Mouse (Mus musculus) naive thymus-derived CD4-positive, alpha-beta T cell, adult 2 months (primary cell): ENCODE measurements around the gene Pold1.

Source experiments
- DNase-seq: peaks from one replicate; pipeline ENCODE4 v3.0.0-alpha.2; 2011; ENCODE audit warnings: low read depth

The Pold1 gene

DNA sequence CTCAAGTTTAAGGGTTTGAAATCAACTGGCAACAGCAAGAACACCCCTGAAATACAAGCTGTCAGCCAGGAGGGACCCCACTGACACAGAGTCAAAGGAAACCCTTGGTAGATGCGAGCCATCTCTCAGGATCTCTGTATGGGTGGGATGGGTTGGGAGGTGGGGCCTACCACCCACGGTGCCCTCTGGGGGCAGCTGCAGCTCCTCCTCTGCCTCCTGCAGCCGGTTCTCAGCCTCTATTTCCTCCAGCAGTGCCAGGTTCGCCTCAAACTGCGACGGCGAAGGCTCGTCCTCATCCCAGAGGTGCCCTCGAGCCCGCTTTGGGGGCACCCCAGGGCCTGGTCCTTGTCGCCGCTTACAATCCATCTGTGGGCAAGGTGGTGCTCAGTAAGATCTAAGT is 5.6 kb downstream of the Pold1 start:
- no peak for DNase-seq

DNA sequence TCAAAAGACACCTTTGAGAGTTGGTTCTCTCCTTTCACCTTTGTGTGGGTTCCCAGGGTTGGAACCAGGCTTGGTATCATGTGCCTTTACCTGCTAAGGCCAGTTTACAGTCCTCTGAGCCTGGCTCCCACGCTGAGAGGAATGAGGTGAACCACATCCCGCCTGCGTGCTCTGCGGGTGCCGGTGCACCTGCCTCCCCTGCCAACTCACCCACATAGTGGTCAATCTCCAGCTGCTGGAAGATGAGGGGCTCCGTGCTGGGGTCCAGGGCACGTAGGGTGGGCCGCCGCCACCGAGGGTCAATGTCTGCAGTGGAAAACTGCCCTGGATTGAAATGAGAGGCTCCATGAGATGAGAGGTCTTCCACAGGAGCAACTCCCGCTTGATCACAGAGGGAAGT is 6.1 kb downstream of the Pold1 start:
- no peak for DNase-seq

DNA sequence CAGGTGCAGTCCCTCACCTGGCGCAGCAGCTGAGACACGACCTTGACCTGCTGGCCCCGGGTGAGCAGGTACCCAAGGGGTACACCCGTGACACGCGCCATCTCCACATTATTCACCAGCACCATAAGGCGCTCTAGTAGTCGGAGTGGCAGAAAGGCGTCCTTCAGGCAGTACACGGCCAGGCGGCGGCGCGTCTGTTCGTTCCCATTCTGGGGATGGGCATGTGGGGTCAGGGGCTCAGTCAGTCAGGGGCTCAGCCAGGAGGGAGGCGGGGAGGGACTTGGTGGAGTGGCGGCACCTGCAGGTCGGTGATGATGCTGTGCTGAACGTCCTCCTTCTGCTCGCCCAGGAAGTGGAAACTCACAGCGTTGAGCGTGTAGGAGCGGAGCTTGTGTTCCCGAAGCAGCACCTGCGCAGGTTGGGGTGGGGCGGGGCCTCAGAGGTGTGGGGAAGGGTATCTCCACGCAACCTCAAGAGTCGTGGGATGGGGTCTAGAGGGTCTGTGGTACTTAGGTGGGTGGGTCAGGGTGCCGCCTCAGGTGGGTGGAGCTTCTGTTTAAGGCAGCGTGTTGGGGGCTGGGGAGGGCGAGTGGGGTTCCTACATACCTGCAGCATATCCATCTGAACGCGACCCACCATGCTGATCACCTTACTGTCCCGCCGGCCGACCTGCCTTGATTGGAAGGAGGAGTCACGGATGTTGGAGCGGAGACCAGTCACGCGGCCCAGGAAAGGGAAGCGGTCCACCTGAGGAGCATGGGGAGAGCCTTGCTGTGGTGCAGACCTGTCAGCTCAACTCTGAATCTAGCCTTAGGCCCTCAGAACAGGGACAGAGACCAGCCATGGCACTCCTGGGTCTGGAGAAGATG is 9.7 kb downstream of the Pold1 start:
- DNase-seq: no peak

- no peak for DNase-seq
These were observed 11.2 kb downstream of the Pold1 start for GRCm38 (mm10) chr7:44537496-44537895.

GRCm38 (mm10) chr7:44537009-44537408 is 11.6 kb downstream of the Pold1 start:
- no peak for DNase-seq

GRCm38 (mm10) chr7:44536590-44536968 is 12.1 kb downstream of the Pold1 start:
- DNase-seq: no peak

- DNase-seq: no peak
These were observed 12.7 kb downstream of the Pold1 start for GRCm38 (mm10) chr7:44535657-44536589.

GRCm38 (mm10) chr7:44534656-44535441 is 13.8 kb downstream of the Pold1 start:
- DNase-seq: no peak

DNA sequence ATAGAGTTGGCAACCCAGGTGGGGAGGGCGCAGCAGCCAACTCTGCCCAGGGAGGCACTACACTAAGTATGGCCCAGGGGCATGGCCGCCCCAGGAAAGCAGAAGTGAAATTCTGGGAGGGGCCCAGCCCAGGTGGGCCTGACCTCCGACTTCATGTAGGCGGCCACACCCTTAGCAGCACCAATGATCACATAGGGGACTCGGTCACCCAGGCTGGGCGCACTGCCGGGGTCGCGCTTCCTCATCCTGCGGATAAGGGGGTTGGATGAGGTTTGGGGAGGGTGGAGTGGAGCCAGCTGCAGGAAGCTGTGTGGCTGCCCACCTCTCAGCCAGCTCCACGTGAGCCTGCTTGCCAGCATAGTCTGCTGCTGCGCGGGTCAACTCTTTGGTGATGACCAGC is 14.4 kb downstream of the Pold1 start:
- DNase-seq: no peak

DNA sequence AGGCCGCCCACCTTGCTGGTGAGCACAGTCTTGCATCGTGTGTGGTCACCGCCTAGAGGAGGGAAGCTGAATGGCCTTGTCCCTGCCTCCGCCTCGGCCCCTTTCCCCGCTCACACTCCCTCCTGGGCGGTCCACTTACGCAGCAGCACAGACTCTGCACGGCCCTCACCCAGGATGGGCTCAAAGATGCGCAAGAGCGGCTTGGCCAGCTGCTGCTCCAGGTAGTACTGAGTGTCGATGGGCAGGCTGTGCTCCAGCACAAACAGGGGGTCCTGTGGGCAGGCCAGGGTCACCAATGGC is 15.0 kb downstream of the Pold1 start:
- no peak for DNase-seq

DNA sequence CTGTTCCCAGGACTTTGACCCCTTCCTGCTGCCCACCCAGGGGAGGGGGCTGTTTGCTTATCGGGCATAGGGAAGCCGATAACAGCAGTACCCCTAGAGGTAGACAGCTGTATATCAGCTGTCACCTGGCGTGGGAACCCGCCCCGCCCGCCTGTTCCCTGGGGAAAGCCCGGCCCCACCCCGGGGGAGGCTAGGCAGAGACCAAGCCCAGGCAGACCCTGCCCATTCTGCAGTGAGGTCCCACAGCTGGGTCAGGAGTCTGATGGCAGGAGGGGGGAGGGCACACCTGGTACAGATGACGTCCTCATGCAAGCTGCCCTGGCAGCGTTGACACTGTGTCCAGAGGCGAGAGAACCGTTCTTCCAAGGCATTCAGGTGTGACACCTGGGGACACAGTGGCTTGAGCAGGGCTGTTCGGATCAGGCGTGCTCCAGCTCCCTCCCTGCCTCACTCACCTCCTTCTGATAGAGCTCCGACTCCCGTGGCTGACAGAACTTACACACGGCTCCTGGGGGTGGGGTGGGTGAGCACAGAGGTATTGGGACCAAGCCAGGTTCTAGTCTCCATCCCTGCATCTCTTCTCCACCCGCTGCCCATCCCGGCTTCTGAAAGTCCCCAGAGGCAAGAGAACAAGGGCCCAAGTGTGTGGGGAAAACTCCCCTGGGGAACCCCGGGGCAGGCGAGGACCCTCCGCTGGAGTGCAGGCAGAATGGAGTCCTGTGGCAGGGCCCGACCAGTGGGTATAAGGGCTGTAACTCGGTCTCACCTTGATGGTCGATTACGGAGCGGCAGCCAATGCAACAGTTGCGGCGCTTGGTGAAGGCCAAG is 15.5 kb downstream of the Pold1 start:
- no peak for DNase-seq

GRCm38 (mm10) chr7:44531946-44532732 is 16.5 kb downstream of the Pold1 start, which contains the start of gene Spib:
Spib (minus strand) TSS chr7:44532071.
- no peak for DNase-seq

DNA sequence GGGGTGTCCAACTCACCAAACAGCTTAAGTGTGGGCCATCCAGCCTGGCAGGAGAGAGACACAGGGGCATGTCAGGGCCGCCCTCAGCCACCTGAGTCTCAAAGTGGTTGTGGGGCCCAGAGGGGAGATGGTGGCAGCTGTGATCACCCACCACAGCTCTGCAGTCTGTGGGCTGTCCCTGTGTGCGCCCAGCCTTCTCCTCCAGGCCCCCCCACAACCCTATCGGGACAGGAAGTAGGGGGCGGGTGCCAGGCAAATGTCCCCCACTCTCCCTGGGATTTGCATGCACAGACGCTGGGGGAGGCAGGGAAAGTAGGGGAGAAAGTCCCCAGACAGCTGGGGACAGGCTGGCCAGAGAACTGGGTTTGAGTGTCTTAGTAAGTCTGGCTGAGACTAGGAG is 17.4 kb downstream of the Pold1 start:
- no peak for DNase-seq

GRCm38 (mm10) chr7:44530507-44530906 is 18.1 kb downstream of the Pold1 start:
- no peak for DNase-seq

DNA sequence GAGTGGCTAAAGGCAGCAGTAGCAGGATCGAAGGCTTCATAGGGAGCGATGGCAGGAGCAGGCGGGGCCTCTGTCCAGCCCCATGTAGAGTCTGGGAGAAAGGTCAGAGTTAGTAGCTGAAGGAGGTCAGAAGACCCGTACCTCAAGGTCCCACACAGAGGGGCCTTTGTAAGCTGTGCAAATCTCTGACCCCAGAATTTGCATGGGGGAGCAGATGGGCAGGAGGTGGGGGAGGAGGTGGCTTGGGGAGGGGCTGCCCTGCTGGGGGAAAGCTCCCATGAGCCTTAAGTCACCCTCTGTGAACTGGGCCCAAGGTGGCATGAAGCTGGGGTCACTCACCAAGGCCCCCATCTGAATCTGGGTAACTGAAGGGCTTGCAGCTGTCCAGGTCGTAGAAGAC is 19.1 kb downstream of the Pold1 start:
- no peak for DNase-seq

DNA sequence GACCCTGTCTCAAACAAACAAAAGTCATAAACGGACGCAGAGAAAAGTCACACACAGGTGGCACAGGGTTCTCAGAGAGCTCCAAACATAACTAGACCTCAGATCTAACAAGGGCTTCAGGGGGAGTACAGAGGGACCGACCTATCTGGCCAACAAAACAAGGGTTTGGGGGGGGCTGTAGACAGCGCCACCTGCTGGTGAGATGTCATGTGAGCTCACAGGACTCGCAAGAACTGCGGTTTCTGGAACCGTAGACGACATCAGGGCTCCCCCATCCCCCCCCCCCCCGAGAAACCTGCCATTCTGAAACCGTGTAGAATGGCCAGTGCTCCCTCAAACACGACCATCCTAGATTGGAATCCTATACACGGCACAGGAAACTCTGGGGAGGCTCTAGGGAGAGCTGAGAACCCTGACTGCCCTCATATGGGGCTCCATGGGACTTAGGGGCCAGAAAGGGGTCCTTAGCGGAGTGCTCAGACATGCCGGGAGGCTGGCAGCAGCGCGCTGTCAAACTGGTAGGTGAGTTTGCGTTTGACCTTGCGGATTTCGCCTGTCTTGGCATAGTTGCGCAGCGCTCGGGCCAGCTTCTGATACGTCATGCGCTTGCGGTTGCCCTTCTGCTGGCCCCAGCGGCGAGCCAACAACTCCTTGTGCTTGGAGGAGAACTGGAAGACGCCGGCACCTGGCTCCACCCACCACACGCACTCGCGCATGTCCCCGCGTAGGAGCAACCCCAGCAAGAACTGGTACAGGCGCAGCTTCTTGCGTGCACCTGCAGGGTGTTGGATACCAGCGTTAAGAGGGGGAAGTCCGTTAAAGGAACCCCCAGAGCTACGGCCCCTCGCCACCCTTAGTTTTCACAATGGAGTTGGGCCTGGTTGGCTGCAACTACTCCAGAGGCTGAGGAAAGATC is 20.9 kb downstream of the Pold1 start:
- DNase-seq: peak; percentile 88

DNA sequence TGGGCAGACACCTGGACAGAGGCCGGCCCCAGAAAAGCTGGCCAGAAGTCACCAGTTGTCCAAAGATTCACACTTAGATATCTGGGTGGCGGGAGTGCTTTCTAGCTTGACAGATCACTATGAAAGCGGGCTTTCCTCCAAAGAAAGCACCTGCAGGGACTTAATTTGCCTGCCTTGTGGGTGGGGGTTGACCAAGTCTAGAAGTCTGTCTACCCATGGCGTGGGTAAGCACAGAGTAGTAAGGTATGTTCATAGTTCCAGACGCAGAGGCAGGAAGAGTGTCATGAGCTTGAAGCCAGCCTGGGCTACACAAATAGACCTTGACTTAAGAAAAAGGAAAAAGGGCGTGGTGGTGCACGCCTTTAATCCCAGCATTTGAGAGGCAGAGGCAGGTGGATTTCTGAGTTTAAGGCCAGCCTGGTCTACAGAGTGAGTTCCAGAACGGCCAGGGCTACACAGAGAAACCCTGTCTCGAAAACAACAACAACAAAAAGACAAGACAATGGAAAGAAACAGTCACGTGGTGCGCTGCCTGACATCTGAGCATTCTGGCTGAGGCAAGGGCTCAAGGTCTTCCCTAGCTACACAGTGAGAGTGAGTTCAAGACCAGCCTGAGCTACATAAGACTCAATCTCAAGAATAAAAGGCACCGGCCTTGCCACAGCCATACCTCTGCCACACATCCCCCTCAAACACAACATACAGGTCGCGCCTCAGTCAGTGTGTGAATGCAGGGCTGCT is 22.1 kb downstream of the Pold1 start:
- peak; percentile 23 for DNase-seq

DNA sequence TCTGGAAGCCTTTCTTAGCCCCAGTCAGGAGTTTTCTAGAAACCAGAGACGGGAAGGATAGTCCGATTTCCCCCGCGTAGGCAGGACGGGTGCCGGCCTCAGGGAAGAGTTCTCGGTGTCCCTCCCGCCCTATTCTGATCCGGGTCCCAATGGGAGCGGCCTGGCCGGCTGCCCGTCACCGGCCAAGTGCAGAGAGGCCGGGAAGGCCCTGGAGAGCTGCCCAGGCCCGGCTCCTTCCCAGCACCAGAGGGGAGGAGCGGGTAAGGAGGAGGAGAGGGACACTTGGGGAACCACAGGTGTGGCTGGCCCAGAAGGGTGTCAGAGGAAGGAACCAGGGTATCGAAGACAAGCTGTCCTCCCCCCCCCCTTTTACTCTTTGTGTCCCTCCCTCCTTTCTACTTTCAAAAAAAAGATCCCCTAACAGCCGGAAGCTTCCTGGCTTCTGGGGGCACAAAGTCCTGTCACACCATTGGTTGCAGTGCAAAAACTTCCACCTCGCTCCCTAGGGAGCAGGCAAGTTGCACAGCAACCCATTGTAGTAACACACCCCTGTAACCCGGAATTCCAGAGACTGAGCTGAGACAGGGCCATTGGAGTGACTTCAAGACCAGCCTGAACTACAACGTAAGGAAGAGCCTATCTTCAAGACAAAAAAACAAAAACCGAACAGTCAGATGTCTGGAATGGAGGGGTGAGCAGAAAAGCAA is 23.4 kb downstream of the Pold1 start:
- no peak for DNase-seq
